Mouse (Mus musculus): Measurements from ENCODE around the gene Olfr1097. TPM values are rescaled to one million over a fixed set of nuclear protein-coding genes. Genes with fewer than 3 reads are reported as not detected.

Gene Olfr1097
- not detected in 2 replicates for polyA plus RNA-seq (2014; fragmentation: Nextera tagmentation; extraction: Ambion mirVana)

- no peak within 1 kb of the TSS for H3K9ac ChIP-seq (ENCODE audit: low read depth, low read length)
- ATAC-seq (ENCODE audit: low FRiP score) (no peak), DNase-seq (ENCODE audit: low spot score) (no peak)
- no peaks in the 10 kb centered on the region for H3K27me3 ChIP-seq (ENCODE audit: control insufficient read depth, insufficient read depth, low read length)
- no peak within 1 kb of the TSS for H3K4me3 ChIP-seq (ENCODE audit: low read depth, low read length)
- H3K36me3 ChIP-seq (ENCODE audit: control insufficient read depth, insufficient read depth, low read length): no peaks in the 10 kb centered on the region
- no peak within 1 kb of the TSS for H3K4me2 ChIP-seq (replicated peaks; ENCODE audit: low read depth, low read length)
- H3K4me1 ChIP-seq (replicated peaks; ENCODE audit: control insufficient read depth, insufficient read depth, low read length): no peaks in the 10 kb centered on the region
- no peak within 1 kb of the TSS for H3K27ac ChIP-seq (ENCODE audit: low read depth, low read length)
- 93% methylated on average over 1 of the region's 1 CpGs for WGBS
- no peaks in the 10 kb centered on the region for H3K9me3 ChIP-seq (ENCODE audit: control insufficient read depth, low read length)
Observed at GRCm38 (mm10) chr2:86892116-86892515, at the start of gene Olfr1097. TSS of gene Olfr1097 (minus strand) at chr2:86892216.

DNA sequence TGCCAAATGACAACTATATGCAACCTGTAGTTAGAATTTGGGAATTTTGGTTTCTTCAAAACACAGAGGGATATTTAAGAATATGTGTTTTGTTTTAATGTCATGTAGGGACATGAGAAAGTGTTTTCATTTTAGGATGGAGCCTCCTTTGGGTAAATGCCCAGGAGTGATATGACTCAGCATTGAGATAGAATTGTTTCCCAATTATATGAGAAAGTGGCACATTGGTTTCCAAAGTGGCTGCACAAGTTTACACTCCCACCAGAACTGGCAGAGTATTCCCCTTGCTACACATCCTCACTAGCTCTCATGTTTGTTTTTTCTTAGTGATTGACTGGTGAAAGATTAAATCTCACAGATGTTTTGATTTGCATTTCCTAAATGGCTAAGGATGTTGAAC is 34.5 kb upstream of the Olfr1097 start:
- no peak for ATAC-seq (ENCODE audit: low FRiP score)
- no peak overlapping the region for H3K4me3 ChIP-seq (ENCODE audit: low read depth, low read length)

GRCm38 (mm10) chr2:86924445-86924844 is 32.4 kb upstream of the Olfr1097 start, which contains the start of gene Olfr1098:
TSS of gene Olfr1098 (minus strand) at chr2:86924545.
- Histone ChIP-seq H3K4me3 (ENCODE audit: low read depth, low read length) (no peak within 1 kb of the TSS), H3K9me3 (ENCODE audit: control insufficient read depth, low read length) (no peaks in the 10 kb centered on the region), H3K36me3 (ENCODE audit: control insufficient read depth, insufficient read depth, low read length) (no peaks in the 10 kb centered on the region), H3K9ac (ENCODE audit: low read depth, low read length) (no peak within 1 kb of the TSS), H3K27ac (ENCODE audit: low read depth, low read length) (no peak within 1 kb of the TSS), H3K4me2 (replicated peaks; ENCODE audit: low read depth, low read length) (no peak within 1 kb of the TSS), H3K4me1 (replicated peaks; ENCODE audit: control insufficient read depth, insufficient read depth, low read length) (no peaks in the 10 kb centered on the region), H3K27me3 (ENCODE audit: control insufficient read depth, insufficient read depth, low read length) (no peaks in the 10 kb centered on the region)
- ATAC-seq (ENCODE audit: low FRiP score) (no peak), DNase-seq (ENCODE audit: low spot score) (no peak)
- 94% methylated on average over 1 of the region's 1 CpGs for WGBS

More for the DNA sequence above, 34.5 kb upstream of the Olfr1097 start:
- H3K36me3 ChIP-seq (ENCODE audit: control insufficient read depth, insufficient read depth, low read length): no peaks in the 10 kb centered on the region
- no peak overlapping the region for H3K27ac ChIP-seq (ENCODE audit: low read depth, low read length)
- H3K4me2 ChIP-seq (replicated peaks; ENCODE audit: low read depth, low read length): no peak overlapping the region
- no peaks in the 10 kb centered on the region for H3K27me3 ChIP-seq (ENCODE audit: control insufficient read depth, insufficient read depth, low read length)
- no peaks in the 10 kb centered on the region for H3K9me3 ChIP-seq (ENCODE audit: control insufficient read depth, low read length)
- H3K9ac ChIP-seq (ENCODE audit: low read depth, low read length): no peak overlapping the region
- DNase-seq (ENCODE audit: low spot score): no peak
- no peaks in the 10 kb centered on the region for H3K4me1 ChIP-seq (replicated peaks; ENCODE audit: control insufficient read depth, insufficient read depth, low read length)

DNA sequence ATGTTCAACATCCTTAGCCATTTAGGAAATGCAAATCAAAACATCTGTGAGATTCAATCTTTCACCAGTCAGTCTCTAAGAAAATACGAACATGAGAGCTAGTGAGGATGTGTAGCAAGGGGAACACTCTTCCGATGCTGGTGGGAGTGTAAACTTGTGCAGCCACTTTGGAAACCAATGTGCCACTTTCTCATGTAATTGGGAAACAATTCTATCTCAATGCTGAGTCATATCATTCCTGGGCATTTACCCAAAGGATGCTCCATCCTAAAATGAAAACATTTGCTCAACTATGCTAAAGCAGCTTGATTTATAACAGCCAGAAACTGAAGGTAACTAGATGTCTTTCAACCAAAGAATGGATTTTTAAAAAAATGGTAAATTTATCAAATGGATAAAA is 13.6 kb upstream of the Olfr1097 start:
- no peak overlapping the region for H3K27ac ChIP-seq (ENCODE audit: low read depth, low read length)
- ATAC-seq (ENCODE audit: low FRiP score) (no peak), DNase-seq (ENCODE audit: low spot score) (no peak)
- H3K9me3 ChIP-seq (ENCODE audit: control insufficient read depth, low read length): no peaks in the 10 kb centered on the region
- no peak overlapping the region for H3K4me3 ChIP-seq (ENCODE audit: low read depth, low read length)
- no peaks in the 10 kb centered on the region for H3K27me3 ChIP-seq (ENCODE audit: control insufficient read depth, insufficient read depth, low read length)
- no peak overlapping the region for H3K4me2 ChIP-seq (replicated peaks; ENCODE audit: low read depth, low read length)
- H3K9ac ChIP-seq (ENCODE audit: low read depth, low read length): no peak overlapping the region
- WGBS: 90% methylated on average over 2 of the region's 2 CpGs
- H3K4me1 ChIP-seq (replicated peaks; ENCODE audit: control insufficient read depth, insufficient read depth, low read length): no peaks in the 10 kb centered on the region
- H3K36me3 ChIP-seq (ENCODE audit: control insufficient read depth, insufficient read depth, low read length): no peaks in the 10 kb centered on the region

- H3K4me3 ChIP-seq (ENCODE audit: low read depth, low read length): no peak within 1 kb of the TSS
- no peak within 1 kb of the TSS for H3K4me2 ChIP-seq (replicated peaks; ENCODE audit: low read depth, low read length)
- H3K4me1 ChIP-seq (replicated peaks; ENCODE audit: control insufficient read depth, insufficient read depth, low read length): no peaks in the 10 kb centered on the region
- H3K27ac ChIP-seq (ENCODE audit: low read depth, low read length): no peak within 1 kb of the TSS
- no peaks in the 10 kb centered on the region for H3K36me3 ChIP-seq (ENCODE audit: control insufficient read depth, insufficient read depth, low read length)
- DNase-seq (ENCODE audit: low spot score): no peak
- 73% methylated on average over 1 of the region's 1 CpGs for WGBS
- ATAC-seq (ENCODE audit: low FRiP score): no peak
- H3K9me3 ChIP-seq (ENCODE audit: control insufficient read depth, low read length): no peaks in the 10 kb centered on the region
- H3K9ac ChIP-seq (ENCODE audit: low read depth, low read length): no peak within 1 kb of the TSS
- H3K27me3 ChIP-seq (ENCODE audit: control insufficient read depth, insufficient read depth, low read length): no peaks in the 10 kb centered on the region
Observed at GRCm38 (mm10) chr2:86874702-86875101, 17.3 kb downstream of the Olfr1097 start, which contains the start of gene Gm13723. TSS of gene Gm13723 (minus strand) at chr2:86874802.

DNA sequence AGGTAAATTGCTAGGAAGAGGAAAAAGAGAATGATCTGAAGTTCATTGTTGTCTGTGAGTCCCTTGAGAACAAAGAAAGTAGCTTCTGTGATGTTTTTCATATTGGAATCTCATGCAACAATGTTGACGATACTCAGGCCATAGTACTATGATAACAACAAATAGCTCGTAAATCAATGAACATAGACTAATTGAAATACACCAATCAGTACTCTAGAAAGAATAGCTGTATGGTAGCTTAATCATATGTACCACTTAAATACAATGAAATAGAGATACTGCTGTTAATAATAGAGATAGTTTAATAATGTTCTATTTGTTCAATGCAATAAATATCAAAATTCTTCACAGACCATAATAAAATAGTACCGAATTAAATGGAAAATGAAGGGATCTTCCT is 40.4 kb downstream of the Olfr1097 start, which contains the start of gene Olfr1095:
Gene Olfr1095 (minus strand): TSS at position 101 of the 400 bp plus-strand sequence.
- WGBS: 92% methylated on average over 3 of the region's 3 CpGs
- Histone ChIP-seq H3K36me3 (ENCODE audit: control insufficient read depth, insufficient read depth, low read length) (no peaks in the 10 kb centered on the region), H3K4me3 (ENCODE audit: low read depth, low read length) (no peak within 1 kb of the TSS), H3K27ac (ENCODE audit: low read depth, low read length) (no peak within 1 kb of the TSS), H3K27me3 (ENCODE audit: control insufficient read depth, insufficient read depth, low read length) (no peaks in the 10 kb centered on the region), H3K9me3 (ENCODE audit: control insufficient read depth, low read length) (no peaks in the 10 kb centered on the region), H3K4me2 (replicated peaks; ENCODE audit: low read depth, low read length) (no peak within 1 kb of the TSS), H3K4me1 (replicated peaks; ENCODE audit: control insufficient read depth, insufficient read depth, low read length) (no peaks in the 10 kb centered on the region), H3K9ac (ENCODE audit: low read depth, low read length) (no peak within 1 kb of the TSS)
- no peak for ATAC-seq (ENCODE audit: low FRiP score)
- DNase-seq (ENCODE audit: low spot score): no peak

Other genes with a start within 250 kb of the Olfr1097 start
- gene Olfr1085, start 230.2 kb downstream of the Olfr1097 start, polyA plus RNA-seq (2014; fragmentation: Nextera tagmentation; extraction: Ambion mirVana): not detected in 2 replicates
- not detected in 2 replicates for gene Olfr1086, start 212.1 kb downstream of the Olfr1097 start, polyA plus RNA-seq (2014; fragmentation: Nextera tagmentation; extraction: Ambion mirVana)
- not detected in 2 replicates for gene Olfr1087, start 193.8 kb downstream of the Olfr1097 start, polyA plus RNA-seq (2014; fragmentation: Nextera tagmentation; extraction: Ambion mirVana)
- gene Olfr1089, start 158.5 kb downstream of the Olfr1097 start, polyA plus RNA-seq (2014; fragmentation: Nextera tagmentation; extraction: Ambion mirVana): not detected in 2 replicates
- gene Olfr1090, start 133.2 kb downstream of the Olfr1097 start, polyA plus RNA-seq (2014; fragmentation: Nextera tagmentation; extraction: Ambion mirVana): not detected in 2 replicates
- not detected in 2 replicates for gene Olfr1093, start 109.7 kb downstream of the Olfr1097 start, polyA plus RNA-seq (2014; fragmentation: Nextera tagmentation; extraction: Ambion mirVana)
- not detected in 2 replicates for gene Olfr141, start 82.2 kb downstream of the Olfr1097 start, polyA plus RNA-seq (2014; fragmentation: Nextera tagmentation; extraction: Ambion mirVana)
- gene Olfr1094, start 67.6 kb downstream of the Olfr1097 start, polyA plus RNA-seq (2014; fragmentation: Nextera tagmentation; extraction: Ambion mirVana): not detected in 2 replicates
- gene Olfr1095, start 40.5 kb downstream of the Olfr1097 start, polyA plus RNA-seq (2014; fragmentation: Nextera tagmentation; extraction: Ambion mirVana): not detected in 2 replicates
- not detected in 2 replicates for gene Gm13723, start 17.4 kb downstream of the Olfr1097 start, polyA plus RNA-seq (2014; fragmentation: Nextera tagmentation; extraction: Ambion mirVana)
- gene Olfr1098, start 32.3 kb upstream of the Olfr1097 start, polyA plus RNA-seq (2014; fragmentation: Nextera tagmentation; extraction: Ambion mirVana): not detected in 2 replicates
- gene Olfr1099, start 68.5 kb upstream of the Olfr1097 start, polyA plus RNA-seq (2014; fragmentation: Nextera tagmentation; extraction: Ambion mirVana): not detected in 2 replicates
- not detected in 2 replicates for gene Olfr1100, start 87.7 kb upstream of the Olfr1097 start, polyA plus RNA-seq (2014; fragmentation: Nextera tagmentation; extraction: Ambion mirVana)
- not detected in 2 replicates for gene Olfr1101, start 99.0 kb upstream of the Olfr1097 start, polyA plus RNA-seq (2014; fragmentation: Nextera tagmentation; extraction: Ambion mirVana)
- not detected in 2 replicates for gene Olfr1102, start 106.2 kb upstream of the Olfr1097 start, polyA plus RNA-seq (2014; fragmentation: Nextera tagmentation; extraction: Ambion mirVana)
- not detected in 2 replicates for gene Olfr1104, start 134.9 kb upstream of the Olfr1097 start, polyA plus RNA-seq (2014; fragmentation: Nextera tagmentation; extraction: Ambion mirVana)
- gene Olfr1105, start 144.3 kb upstream of the Olfr1097 start, polyA plus RNA-seq (2014; fragmentation: Nextera tagmentation; extraction: Ambion mirVana): not detected in 2 replicates
- not detected in 2 replicates for gene Olfr1106, start 160.1 kb upstream of the Olfr1097 start, polyA plus RNA-seq (2014; fragmentation: Nextera tagmentation; extraction: Ambion mirVana)
- not detected in 2 replicates for gene Olfr1107, start 183.6 kb upstream of the Olfr1097 start, polyA plus RNA-seq (2014; fragmentation: Nextera tagmentation; extraction: Ambion mirVana)
- not detected in 2 replicates for gene Olfr1109, start 203.8 kb upstream of the Olfr1097 start, polyA plus RNA-seq (2014; fragmentation: Nextera tagmentation; extraction: Ambion mirVana)
- not detected in 2 replicates for gene Olfr259, start 222.4 kb upstream of the Olfr1097 start, polyA plus RNA-seq (2014; fragmentation: Nextera tagmentation; extraction: Ambion mirVana)
- gene Olfr1110, start 248.1 kb upstream of the Olfr1097 start, polyA plus RNA-seq (2014; fragmentation: Nextera tagmentation; extraction: Ambion mirVana): not detected in 2 replicates

Measured in hindbrain, embryonic 11.5 days (tissue).